Mouse (Mus musculus): ENCODE measurements around the gene Rpl28.

Rpl28 gene

GRCm38 (mm10) chr7:4792278-4793212 lies at the start of gene Rpl28:
Gene Rpl28, plus strand, starts transcription at chr7:4792874.
- CTCF ChIA-PET = interaction anchor here (0.7 to 1.7 kb wide), 3 partner anchors 54 to 1382 kb away, joined by 3 to 6 read pairs (median 4); partner anchors contain the start of gene Tsen34

GRCm38 (mm10) chr7:4743354-4743753 lies 49.3 kb upstream of the Rpl28 start:
- CTCF ChIA-PET = no interaction called here

- CTCF ChIA-PET = no interaction called here
Observed at GRCm38 (mm10) chr7:4744886-4745285, 47.8 kb upstream of the Rpl28 start.

GRCm38 (mm10) chr7:4746326-4746980 lies 46.2 kb upstream of the Rpl28 start:
- CTCF ChIA-PET = no interaction called here

- CTCF ChIA-PET = interaction anchor here (0.6 kb wide), 1 partner anchor 309 kb away, joined by 3 read pairs; no protein-coding TSS in a partner anchor
Observed at GRCm38 (mm10) chr7:4747156-4747899, 45.3 kb upstream of the Rpl28 start.

GRCm38 (mm10) chr7:4748321-4748720 lies 44.4 kb upstream of the Rpl28 start:
- CTCF ChIA-PET = no interaction called here

GRCm38 (mm10) chr7:4749169-4749568 lies 43.5 kb upstream of the Rpl28 start:
- CTCF ChIA-PET = no interaction called here

GRCm38 (mm10) chr7:4751971-4752820 lies 40.5 kb upstream of the Rpl28 start:
- CTCF ChIA-PET = interaction anchor here (0.6 kb wide), 1 partner anchor 188 kb away, joined by 3 read pairs; no protein-coding TSS in a partner anchor

- CTCF ChIA-PET = interaction anchor here (0.6 kb wide), 1 partner anchor 187 kb away, joined by 3 read pairs; no protein-coding TSS in a partner anchor
Observed at GRCm38 (mm10) chr7:4752821-4753570, 39.7 kb upstream of the Rpl28 start, which contains the start of gene Cox6b2. Gene Cox6b2, minus strand, starts transcription at chr7:4753094.

GRCm38 (mm10) chr7:4759670-4760069 lies 33.0 kb upstream of the Rpl28 start:
- CTCF ChIA-PET = no interaction called here

- CTCF ChIA-PET = interaction anchor here (0.6 kb wide), 2 partner anchors 9 to 16 kb away, joined by 3 to 5 read pairs; no protein-coding TSS in a partner anchor
Observed at GRCm38 (mm10) chr7:4764946-4765710, 27.5 kb upstream of the Rpl28 start.

GRCm38 (mm10) chr7:4771202-4771601 lies 21.5 kb upstream of the Rpl28 start, which contains the start of gene Fam71e2:
Gene Fam71e2, minus strand, starts transcription at chr7:4771302.
- CTCF ChIA-PET = no interaction called here

- CTCF ChIA-PET = no interaction called here
Observed at GRCm38 (mm10) chr7:4776131-4776530, 16.5 kb upstream of the Rpl28 start.

GRCm38 (mm10) chr7:4776861-4777830 lies 15.5 kb upstream of the Rpl28 start:
- CTCF ChIA-PET = no interaction called here

- CTCF ChIA-PET = no interaction called here
Observed at GRCm38 (mm10) chr7:4777851-4778637, 14.6 kb upstream of the Rpl28 start.

GRCm38 (mm10) chr7:4779921-4780320 lies 12.8 kb upstream of the Rpl28 start:
- CTCF ChIA-PET = no interaction called here

- CTCF ChIA-PET = no interaction called here
Observed at GRCm38 (mm10) chr7:4782130-4782529, 10.5 kb upstream of the Rpl28 start.
